Mouse (Mus musculus) stomach, embryonic 14.5 days (tissue): Measurements from ENCODE around the gene Macf1. TPM values are rescaled to one million over a fixed set of nuclear protein-coding genes. Genes with fewer than 3 reads are reported as not detected.
"Not testable (repeated sequence)": the region's sequence is repeated elsewhere in the genome, so short reads cannot be mapped to it uniquely, and the experiment has no call there.

Experiments used
- ATAC-seq: fragments of 200-750 bp; cut with Nextera tagmentation; 2 replicates; pipeline ENCODE4 v1.8.0; 2017; ENCODE audit warnings: low read depth, moderate TSS enrichment; ENCODE audit not compliant: insufficient number of reproducible peaks, insufficient read depth, low FRiP score
- H3K27ac ChIP-seq: fragments of 300-500 bp; sonication (generic); 2 replicates; pipeline ENCODE4 v1.5.1; 2014; ENCODE audit warnings: mild to moderate bottlenecking, low read length, moderate library complexity, mixed read lengths
- H3K27me3 ChIP-seq: fragments of 300-500 bp; sonication (generic); 2 replicates; pipeline ENCODE4 v1.6.1; 2014; ENCODE audit warnings: low read length, control low read depth, mixed read lengths; ENCODE audit not compliant: control insufficient read depth, insufficient read depth
- H3K36me3 ChIP-seq: fragments of 300-500 bp; sonication (generic); 2 replicates; pipeline ENCODE4 v1.6.1; 2014; ENCODE audit warnings: mild to moderate bottlenecking, control low read depth, low read length, moderate library complexity, mixed read lengths; ENCODE audit not compliant: control insufficient read depth, insufficient read depth
- H3K4me1 ChIP-seq: fragments of 300-500 bp; sonication (generic); 2 replicates; pipeline ENCODE4 v1.6.1; 2014; ENCODE audit warnings: low read length, control low read depth, mixed read lengths; ENCODE audit not compliant: control insufficient read depth, insufficient read depth
- H3K4me2 ChIP-seq: fragments of 300-500 bp; sonication (generic); replicated peaks from 2 replicates; pipeline ENCODE4 v1.6.1; 2014; ENCODE audit warnings: low read depth, low read length, control low read depth
- H3K4me3 ChIP-seq: fragments of 300-500 bp; sonication (generic); 2 replicates; pipeline ENCODE4 v1.5.1; 2014; ENCODE audit warnings: low read depth, low read length, control low read depth
- H3K9ac ChIP-seq: fragments of 300-500 bp; sonication (generic); replicated peaks from 2 replicates; pipeline ENCODE4 v1.6.1; 2014; ENCODE audit warnings: low read depth, mild to moderate bottlenecking, control low read depth, low read length, moderate library complexity, mixed read lengths
- H3K9me3 ChIP-seq: fragments of 300-500 bp; sonication (generic); 2 replicates; pipeline ENCODE4 v1.6.1; 2016; ENCODE audit warnings: low read depth, low read length, control low read depth; ENCODE audit not compliant: control insufficient read depth
- WGBS: fragments of 180-500 bp; shearing (Covaris S2); extraction: QIAGEN DNeasy Blood & Tissue Kit; methylation state at CpG from one replicate; pipeline ENCODE4 v1.1.7; 2014; 5-methylcytosine and 5-hydroxymethylcytosine counted together
- polyA plus RNA-seq: library from polyadenylated mRNA; unstranded; fragments of >200 nt; fragmentation: Nextera tagmentation; extraction: Ambion mirVana; gene quantifications from 2 replicates; pipeline ENCODE4 v1.2.1, GENCODE M21; 2014

Gene Macf1
- polyA plus RNA-seq, 1 experiment from 2014 or later: 86.9 TPM

DNA sequence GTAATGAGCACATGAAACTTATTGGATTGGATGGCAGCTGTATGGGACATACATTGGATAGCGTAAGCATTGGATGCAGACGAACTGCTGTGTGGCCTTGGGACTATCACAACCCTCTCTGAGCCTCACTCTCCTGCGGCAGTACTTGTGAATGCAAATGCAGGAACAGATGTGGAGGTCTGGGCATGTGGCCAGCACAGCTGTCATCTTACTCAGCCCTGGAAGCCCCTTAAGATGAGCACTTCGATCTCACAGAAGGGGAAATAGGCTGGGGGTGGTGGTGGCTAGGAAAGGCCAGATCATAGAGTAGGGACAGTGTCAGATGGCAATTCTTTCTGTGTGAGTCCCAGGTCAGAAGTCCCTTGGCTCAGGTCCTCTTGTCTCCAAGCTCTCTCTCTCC lies 346.5 kb downstream of the Macf1 start:
- H3K4me2 ChIP-seq: no peak overlapping the region
- ATAC-seq: no peak

DNA sequence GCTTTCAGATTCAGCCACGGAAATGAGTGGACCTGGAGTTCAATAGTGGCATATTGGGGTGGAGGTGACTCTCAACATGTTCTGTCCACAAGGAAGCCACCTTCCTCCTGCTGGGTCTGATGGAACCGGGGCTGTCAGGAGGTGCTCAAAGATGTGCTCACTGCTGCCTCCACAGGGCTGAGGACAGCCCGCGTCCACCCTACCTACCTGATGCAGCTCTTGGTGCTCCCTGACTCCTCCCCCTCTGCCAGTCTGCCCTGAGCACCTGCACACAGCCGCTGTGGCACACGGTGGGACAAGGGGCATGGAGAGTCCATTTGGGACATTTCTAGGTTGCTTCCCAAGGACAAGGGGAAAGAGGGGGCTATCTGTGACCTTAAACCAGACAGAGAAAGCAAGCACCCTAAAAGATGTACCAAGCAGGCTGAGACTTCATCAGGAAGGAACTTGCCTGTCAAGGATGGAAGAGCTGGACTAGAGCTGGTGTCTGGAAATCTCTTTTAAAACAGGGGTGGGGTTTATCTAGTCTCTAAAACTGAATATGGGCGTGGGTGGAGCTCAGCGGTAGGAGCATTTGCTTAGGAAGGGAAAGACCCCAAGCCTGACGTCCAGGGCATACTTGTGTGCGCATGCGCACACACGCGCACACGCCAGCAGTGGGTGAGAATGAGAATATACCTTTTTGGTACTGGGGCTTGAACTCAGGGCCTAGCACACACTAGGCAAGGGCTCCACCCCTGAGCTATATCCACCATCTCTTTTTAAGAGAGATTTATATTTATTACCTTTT lies 348.2 kb downstream of the Macf1 start:
- H3K4me2 ChIP-seq: no peak overlapping the region
- no peaks in the 10 kb centered on the region for H3K9me3 ChIP-seq
- no peak overlapping the region for H3K27ac ChIP-seq
- H3K4me1 ChIP-seq: no peaks in the 10 kb centered on the region
- no peak overlapping the region for H3K9ac ChIP-seq
- H3K36me3 ChIP-seq: no peaks in the 10 kb centered on the region
- 66% methylated on average over 14 of the region's 14 CpGs for WGBS
- 0 out of 2 replicates have a peak, but pooled peaks cover 9% of the 10 kb centered on the region for H3K27me3 ChIP-seq
- no peak overlapping the region for H3K4me3 ChIP-seq
- ATAC-seq: no peak

More for the DNA sequence above, 346.5 kb downstream of the Macf1 start:
- no peak overlapping the region for H3K9ac ChIP-seq
- H3K4me3 ChIP-seq: no peak overlapping the region
- no peaks in the 10 kb centered on the region for H3K4me1 ChIP-seq
- no peaks in the 10 kb centered on the region for H3K9me3 ChIP-seq
- H3K27me3 ChIP-seq: peaks cover 24% of the 10 kb centered on the region
- H3K36me3 ChIP-seq: no peaks in the 10 kb centered on the region
- no peak overlapping the region for H3K27ac ChIP-seq
- WGBS: 64% methylated on average over 4 of the region's 4 CpGs

- ATAC-seq, H3K36me3 ChIP-seq, H3K9ac ChIP-seq, H3K4me2 ChIP-seq, H3K4me1 ChIP-seq, H3K27me3 ChIP-seq, H3K27ac ChIP-seq, H3K9me3 ChIP-seq, H3K4me3 ChIP-seq: not testable (repeated sequence)
- WGBS: 67% methylated on average over 10 of the region's 10 CpGs
These were observed 348.9 kb downstream of the Macf1 start for GRCm38 (mm10) chr4:123335244-123335643.

DNA sequence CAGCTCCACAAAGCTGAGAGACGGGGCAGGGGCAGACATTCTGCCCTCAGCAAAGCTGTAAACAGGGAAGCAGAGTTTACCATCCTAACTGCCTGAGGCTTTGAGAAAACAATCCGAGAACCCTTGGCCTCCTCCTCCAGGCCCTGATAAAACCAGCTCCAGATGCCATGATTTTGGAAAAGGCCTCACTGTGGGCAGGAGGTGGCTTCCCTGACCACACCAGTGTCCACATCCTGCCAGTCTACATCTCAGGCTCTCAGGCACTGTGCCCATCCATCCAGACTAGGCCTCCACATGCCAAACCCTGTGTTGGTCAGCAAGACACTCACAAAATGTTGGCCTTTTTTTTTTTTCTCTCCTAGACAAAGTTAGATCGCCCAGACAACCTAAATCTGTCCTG lies 350.0 kb downstream of the Macf1 start:
- no peak overlapping the region for H3K4me2 ChIP-seq
- H3K4me1 ChIP-seq: no peaks in the 10 kb centered on the region
- no peak overlapping the region for H3K27ac ChIP-seq
- no peak for ATAC-seq
- no peaks in the 10 kb centered on the region for H3K27me3 ChIP-seq
- no peaks in the 10 kb centered on the region for H3K9me3 ChIP-seq
- 52% methylated on average over 3 of the region's 3 CpGs for WGBS
- H3K4me3 ChIP-seq: no peak overlapping the region
- H3K9ac ChIP-seq: no peak overlapping the region
- H3K36me3 ChIP-seq: no peaks in the 10 kb centered on the region

DNA sequence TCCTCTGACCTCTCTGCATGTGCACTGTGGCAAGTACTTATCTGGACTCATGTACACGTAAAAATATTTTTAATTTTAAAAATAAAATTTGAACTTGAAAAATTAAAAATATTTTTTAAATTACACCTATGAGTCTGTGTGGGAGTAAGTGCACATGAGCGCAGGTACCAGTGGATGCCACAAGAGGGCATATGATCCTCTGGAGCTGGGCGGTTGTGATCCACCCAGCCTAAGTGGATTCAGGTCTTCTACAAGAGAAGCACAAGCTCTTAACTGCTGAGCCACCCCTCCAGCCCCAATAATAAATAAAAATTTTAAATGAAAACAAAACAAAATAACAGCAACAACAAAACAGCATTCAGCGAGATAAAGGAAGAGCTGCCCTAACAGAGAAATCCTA lies 351.0 kb downstream of the Macf1 start:
- H3K9me3 ChIP-seq: no peaks in the 10 kb centered on the region
- no peak overlapping the region for H3K9ac ChIP-seq
- 94% methylated on average over 4 of the region's 4 CpGs for WGBS
- H3K36me3 ChIP-seq: no peaks in the 10 kb centered on the region
- H3K4me1 ChIP-seq: no peaks in the 10 kb centered on the region
- ATAC-seq: no peak
- no peaks in the 10 kb centered on the region for H3K27me3 ChIP-seq
- no peak overlapping the region for H3K4me3 ChIP-seq
- no peak overlapping the region for H3K4me2 ChIP-seq
- H3K27ac ChIP-seq: no peak overlapping the region

- not testable (repeated sequence) for H3K4me3 ChIP-seq, H3K4me1 ChIP-seq, H3K36me3 ChIP-seq, H3K27me3 ChIP-seq, H3K9me3 ChIP-seq, ATAC-seq, H3K4me2 ChIP-seq, H3K27ac ChIP-seq, H3K9ac ChIP-seq
- WGBS: 68% methylated on average over 1 of the region's 1 CpGs
These were observed 352.2 kb downstream of the Macf1 start for GRCm38 (mm10) chr4:123331961-123332360.

GRCm38 (mm10) chr4:123331326-123331725 lies 352.8 kb downstream of the Macf1 start:
- Histone ChIP-seq H3K9me3 (no peaks in the 10 kb centered on the region), H3K4me3 (no peak overlapping the region), H3K9ac (no peak overlapping the region), H3K4me2 (no peak overlapping the region), H3K27me3 (no peaks in the 10 kb centered on the region), H3K36me3 (no peaks in the 10 kb centered on the region), H3K27ac (no peak overlapping the region), H3K4me1 (no peaks in the 10 kb centered on the region)
- no peak for ATAC-seq
- WGBS: 63% methylated on average over 5 of the region's 5 CpGs

DNA sequence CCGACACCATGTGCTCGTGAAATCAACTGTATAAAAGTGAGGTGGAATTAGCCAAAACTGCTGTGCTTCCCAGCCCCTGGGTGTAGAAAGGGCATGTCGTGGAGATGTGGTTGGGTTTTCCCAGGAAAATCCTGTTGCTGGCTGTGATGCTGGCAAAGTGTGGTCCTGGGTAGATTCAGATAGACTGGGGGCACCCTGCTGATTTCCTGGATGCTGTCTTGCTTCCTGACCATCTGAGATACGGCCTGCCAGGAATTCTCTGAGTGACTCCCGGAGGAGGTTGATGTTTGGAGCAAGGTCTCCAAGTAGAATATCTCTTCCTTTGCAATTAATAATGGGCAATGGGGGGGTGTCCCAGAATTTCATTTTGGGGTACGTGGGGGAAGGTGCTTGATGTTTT lies 355.2 kb downstream of the Macf1 start:
- no peak for ATAC-seq
- no peaks in the 10 kb centered on the region for H3K4me1 ChIP-seq
- no peaks in the 10 kb centered on the region for H3K36me3 ChIP-seq
- H3K9me3 ChIP-seq: no peaks in the 10 kb centered on the region
- no peak overlapping the region for H3K9ac ChIP-seq
- WGBS: 74% methylated on average over 6 of the region's 6 CpGs
- H3K4me2 ChIP-seq: no peak overlapping the region
- no peaks in the 10 kb centered on the region for H3K27me3 ChIP-seq
- H3K4me3 ChIP-seq: no peak overlapping the region
- H3K27ac ChIP-seq: no peak overlapping the region

DNA sequence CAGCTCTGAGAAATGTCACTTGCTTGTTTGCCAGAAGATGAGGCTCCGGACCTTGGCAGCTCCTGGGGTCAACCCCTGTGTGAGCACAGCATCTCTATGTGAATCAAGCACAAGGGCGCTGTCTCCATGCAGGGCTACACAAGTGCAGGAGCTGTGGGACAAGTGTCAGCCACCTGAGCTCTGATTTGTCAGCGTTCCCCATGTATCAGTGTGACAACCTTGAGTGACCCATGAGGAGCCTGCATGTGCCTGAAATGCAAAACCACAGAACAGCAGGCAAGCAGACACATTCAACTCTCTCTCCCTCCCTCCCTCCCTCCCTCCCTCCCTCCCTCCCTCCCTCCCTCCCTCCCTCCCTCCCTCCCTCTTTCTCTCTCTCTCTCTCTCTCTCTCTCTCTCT lies 356.5 kb downstream of the Macf1 start:
- H3K9me3 ChIP-seq: no peaks in the 10 kb centered on the region
- ATAC-seq: no peak
- WGBS: 53% methylated on average over 3 of the region's 3 CpGs

More for the DNA sequence above, 356.5 kb downstream of the Macf1 start:
- Histone ChIP-seq H3K27ac (no peak overlapping the region), H3K9ac (no peak overlapping the region), H3K4me1 (no peaks in the 10 kb centered on the region), H3K27me3 (0 out of 2 replicates have a peak, but pooled peaks cover 4% of the 10 kb centered on the region), H3K4me2 (no peak overlapping the region), H3K36me3 (no peaks in the 10 kb centered on the region), H3K4me3 (no peak overlapping the region)
